Mouse (Mus musculus): ENCODE data around the gene Ift81. TPM values are rescaled to one million over a fixed set of nuclear protein-coding genes. Genes with fewer than 3 reads are reported as not detected.

The Ift81 gene
- polyA plus RNA-seq, 1 experiment from 2014 or later = 71.6 TPM

DNA sequence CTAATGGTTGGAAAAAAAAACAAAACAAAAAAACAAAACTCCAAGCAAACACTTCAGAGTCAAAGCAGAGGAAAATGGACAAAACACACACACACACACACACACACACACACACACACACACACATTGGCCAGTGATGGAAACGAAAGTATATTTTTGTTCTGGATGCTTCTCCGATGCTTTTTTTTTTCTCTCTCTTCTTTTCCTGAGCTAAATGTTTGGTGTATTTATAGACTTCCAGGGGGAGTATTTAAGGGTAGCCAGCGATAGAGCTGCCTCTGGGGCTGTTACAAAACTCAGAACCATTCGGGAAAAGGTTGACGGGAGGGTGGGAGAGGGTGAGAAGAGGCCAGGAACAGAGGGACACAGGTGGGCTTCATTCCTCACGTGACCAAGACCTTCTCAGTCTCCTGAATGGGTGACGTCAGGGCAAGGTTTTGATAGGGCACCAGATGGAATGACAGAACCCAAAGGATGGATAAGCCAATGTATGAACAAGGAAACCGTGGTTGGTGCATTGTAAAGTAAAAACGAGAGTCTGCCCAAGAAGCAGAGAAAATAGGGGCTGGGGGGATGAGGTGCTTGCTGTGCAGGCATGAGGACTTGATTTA lies 5.5 kb upstream of the Ift81 start:
- Histone ChIP-seq H3K27ac (ENCODE audit: low read length) (no peak overlapping the region), H3K9me3 (replicated peaks; ENCODE audit: control insufficient read depth, low read length, poor library complexity, severe bottlenecking) (no peaks in the 10 kb centered on the region), H3K36me3 (ENCODE audit: control insufficient read depth, insufficient read depth, low read length) (no peaks in the 10 kb centered on the region), H3K4me3 (ENCODE audit: low read depth, low read length) (no peak overlapping the region), H3K9ac (ENCODE audit: low read depth, low read length) (no peak overlapping the region), H3K4me2 (ENCODE audit: low read length) (no peak overlapping the region), H3K27me3 (ENCODE audit: control insufficient read depth, insufficient read depth, low read depth, low read length) (no peaks in the 10 kb centered on the region), H3K4me1 (ENCODE audit: control insufficient read depth, insufficient read depth, low read length) (0 out of 2 replicates have a peak, but pooled peaks cover 2% of the 10 kb centered on the region)
- ATAC-seq = no peak
- WGBS = 88% methylated on average over 9 of the region's 9 CpGs

- H3K9ac ChIP-seq (ENCODE audit: low read depth, low read length) = no peak overlapping the region
- 80% methylated on average over 5 of the region's 5 CpGs for WGBS
- H3K36me3 ChIP-seq (ENCODE audit: control insufficient read depth, insufficient read depth, low read length) = no peaks in the 10 kb centered on the region
- H3K27ac ChIP-seq (ENCODE audit: low read length) = no peak overlapping the region
- ATAC-seq = no peak
- H3K4me3 ChIP-seq (ENCODE audit: low read depth, low read length) = no peak overlapping the region
- no peaks in the 10 kb centered on the region for H3K9me3 ChIP-seq (replicated peaks; ENCODE audit: control insufficient read depth, low read length, poor library complexity, severe bottlenecking)
- H3K4me2 ChIP-seq (ENCODE audit: low read length) = no peak overlapping the region
- H3K4me1 ChIP-seq (ENCODE audit: control insufficient read depth, insufficient read depth, low read length) = peaks cover 9% of the 10 kb centered on the region
- H3K27me3 ChIP-seq (ENCODE audit: control insufficient read depth, insufficient read depth, low read depth, low read length) = no peaks in the 10 kb centered on the region
These were observed 3.4 kb upstream of the Ift81 start for GRCm38 (mm10) chr5:122617718-122618117.

- peaks cover 11% of the 10 kb centered on the region for H3K36me3 ChIP-seq (ENCODE audit: control insufficient read depth, insufficient read depth, low read length)
- no peak overlapping the region for H3K4me3 ChIP-seq (ENCODE audit: low read depth, low read length)
- 70% methylated on average over 5 of the region's 5 CpGs for WGBS
- no peaks in the 10 kb centered on the region for H3K9me3 ChIP-seq (replicated peaks; ENCODE audit: control insufficient read depth, low read length, poor library complexity, severe bottlenecking)
- no peak for ATAC-seq
- H3K27ac ChIP-seq (ENCODE audit: low read length) = no peak overlapping the region
- no peak overlapping the region for H3K4me2 ChIP-seq (ENCODE audit: low read length)
- H3K9ac ChIP-seq (ENCODE audit: low read depth, low read length) = no peak overlapping the region
- H3K27me3 ChIP-seq (ENCODE audit: control insufficient read depth, insufficient read depth, low read depth, low read length) = no peaks in the 10 kb centered on the region
- H3K4me1 ChIP-seq (ENCODE audit: control insufficient read depth, insufficient read depth, low read length) = peaks cover 12% of the 10 kb centered on the region
These were observed 2.7 kb downstream of the Ift81 start for GRCm38 (mm10) chr5:122611651-122612050.

DNA sequence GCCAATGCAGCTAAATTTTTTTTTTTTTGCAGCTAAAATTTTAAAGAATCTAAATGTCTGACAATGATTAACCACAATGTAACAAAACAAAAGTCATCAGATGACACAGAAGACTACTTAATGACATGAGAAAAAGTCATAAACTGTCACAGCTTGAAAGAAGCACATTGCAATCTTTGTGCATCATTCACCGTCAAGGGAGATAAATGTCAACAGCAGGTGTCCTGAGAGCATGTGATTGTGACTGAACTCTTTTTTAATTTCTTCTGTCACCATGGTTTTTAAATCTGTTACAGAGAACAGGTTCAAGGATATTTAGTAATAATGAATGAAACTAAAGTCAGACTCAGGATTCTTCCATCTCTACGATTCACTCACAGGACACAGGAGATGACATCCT lies 9.4 kb downstream of the Ift81 start:
- 61% methylated on average over 2 of the region's 2 CpGs for WGBS
- Histone ChIP-seq H3K4me1 (ENCODE audit: control insufficient read depth, insufficient read depth, low read length) (no peaks in the 10 kb centered on the region), H3K36me3 (ENCODE audit: control insufficient read depth, insufficient read depth, low read length) (peaks cover 27% of the 10 kb centered on the region), H3K27me3 (ENCODE audit: control insufficient read depth, insufficient read depth, low read depth, low read length) (no peaks in the 10 kb centered on the region), H3K4me3 (ENCODE audit: low read depth, low read length) (no peak overlapping the region), H3K27ac (ENCODE audit: low read length) (no peak overlapping the region), H3K9ac (ENCODE audit: low read depth, low read length) (no peak overlapping the region), H3K4me2 (ENCODE audit: low read length) (no peak overlapping the region), H3K9me3 (replicated peaks; ENCODE audit: control insufficient read depth, low read length, poor library complexity, severe bottlenecking) (no peaks in the 10 kb centered on the region)
- no peak for ATAC-seq

- Histone ChIP-seq H3K4me3 (ENCODE audit: low read depth, low read length) (no peak overlapping the region), H3K36me3 (ENCODE audit: control insufficient read depth, insufficient read depth, low read length) (peaks cover 30% of the 10 kb centered on the region), H3K9me3 (replicated peaks; ENCODE audit: control insufficient read depth, low read length, poor library complexity, severe bottlenecking) (no peaks in the 10 kb centered on the region), H3K9ac (ENCODE audit: low read depth, low read length) (no peak overlapping the region), H3K4me2 (ENCODE audit: low read length) (no peak overlapping the region), H3K27ac (ENCODE audit: low read length) (no peak overlapping the region), H3K4me1 (ENCODE audit: control insufficient read depth, insufficient read depth, low read length) (no peaks in the 10 kb centered on the region), H3K27me3 (ENCODE audit: control insufficient read depth, insufficient read depth, low read depth, low read length) (no peaks in the 10 kb centered on the region)
- WGBS = 83% methylated on average over 11 of the region's 11 CpGs
- ATAC-seq = no peak
These were observed 12.1 kb downstream of the Ift81 start for GRCm38 (mm10) chr5:122602233-122602632.

DNA sequence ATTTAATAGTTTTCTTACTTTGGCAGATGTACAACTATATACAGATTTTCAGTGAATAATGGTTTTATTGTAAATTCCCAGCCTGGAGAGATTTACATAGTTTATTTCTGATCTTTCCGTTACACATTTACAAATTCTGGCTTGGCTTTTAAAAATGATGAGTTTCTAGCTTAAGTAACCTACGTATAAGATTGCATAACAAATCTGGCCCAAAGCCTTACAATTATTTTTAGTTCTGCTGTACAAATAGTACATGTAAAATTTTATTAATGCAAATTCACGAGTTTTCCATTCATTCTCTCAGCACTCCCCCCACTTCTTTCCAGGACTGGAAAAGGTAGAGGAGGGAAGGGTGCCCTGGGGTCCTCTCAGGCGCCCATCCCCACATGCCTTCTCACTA lies 18.8 kb downstream of the Ift81 start:
- Histone ChIP-seq H3K36me3 (ENCODE audit: control insufficient read depth, insufficient read depth, low read length) (peaks cover 37% of the 10 kb centered on the region), H3K9ac (ENCODE audit: low read depth, low read length) (no peak overlapping the region), H3K4me3 (ENCODE audit: low read depth, low read length) (no peak overlapping the region), H3K27me3 (ENCODE audit: control insufficient read depth, insufficient read depth, low read depth, low read length) (no peaks in the 10 kb centered on the region), H3K9me3 (replicated peaks; ENCODE audit: control insufficient read depth, low read length, poor library complexity, severe bottlenecking) (no peaks in the 10 kb centered on the region), H3K4me1 (ENCODE audit: control insufficient read depth, insufficient read depth, low read length) (no peaks in the 10 kb centered on the region), H3K27ac (ENCODE audit: low read length) (no peak overlapping the region), H3K4me2 (ENCODE audit: low read length) (no peak overlapping the region)
- ATAC-seq = no peak
- 91% methylated on average over 4 of the region's 4 CpGs for WGBS

- H3K9me3 ChIP-seq (replicated peaks; ENCODE audit: control insufficient read depth, low read length, poor library complexity, severe bottlenecking) = no peaks in the 10 kb centered on the region
- no peak overlapping the region for H3K9ac ChIP-seq (ENCODE audit: low read depth, low read length)
- peaks cover 16% of the 10 kb centered on the region for H3K36me3 ChIP-seq (ENCODE audit: control insufficient read depth, insufficient read depth, low read length)
- no peaks in the 10 kb centered on the region for H3K4me1 ChIP-seq (ENCODE audit: control insufficient read depth, insufficient read depth, low read length)
- ATAC-seq = no peak
- no peak overlapping the region for H3K4me2 ChIP-seq (ENCODE audit: low read length)
- no peak overlapping the region for H3K4me3 ChIP-seq (ENCODE audit: low read depth, low read length)
- 84% methylated on average over 4 of the region's 4 CpGs for WGBS
- H3K27ac ChIP-seq (ENCODE audit: low read length) = no peak overlapping the region
- H3K27me3 ChIP-seq (ENCODE audit: control insufficient read depth, insufficient read depth, low read depth, low read length) = no peaks in the 10 kb centered on the region
These were observed 24.4 kb downstream of the Ift81 start for GRCm38 (mm10) chr5:122589891-122590290.

DNA sequence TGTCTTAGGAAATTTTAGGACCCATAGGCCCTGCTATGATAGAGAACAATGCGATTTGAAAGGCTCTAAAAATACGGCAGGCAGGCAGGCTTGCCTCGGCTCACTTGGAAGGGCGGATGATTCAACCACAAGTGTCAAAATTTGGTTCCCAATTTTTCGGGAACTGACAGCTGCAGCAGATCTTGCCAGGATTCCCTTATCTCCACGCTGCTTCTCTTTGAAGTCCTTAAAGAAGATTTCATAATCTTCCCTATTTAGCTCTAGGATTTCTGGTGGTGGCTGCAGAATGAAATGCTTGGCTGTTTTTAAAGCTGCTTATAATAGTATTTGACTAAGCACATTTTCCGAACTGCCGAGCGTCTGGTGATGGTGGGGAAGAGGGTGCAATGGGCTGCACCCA lies 28.8 kb downstream of the Ift81 start:
- H3K27me3 ChIP-seq (ENCODE audit: control insufficient read depth, insufficient read depth, low read depth, low read length) = no peaks in the 10 kb centered on the region
- no peak overlapping the region for H3K9ac ChIP-seq (ENCODE audit: low read depth, low read length)
- no peaks in the 10 kb centered on the region for H3K4me1 ChIP-seq (ENCODE audit: control insufficient read depth, insufficient read depth, low read length)
- H3K4me3 ChIP-seq (ENCODE audit: low read depth, low read length) = no peak overlapping the region
- no peak overlapping the region for H3K4me2 ChIP-seq (ENCODE audit: low read length)
- ATAC-seq = no peak
- H3K9me3 ChIP-seq (replicated peaks; ENCODE audit: control insufficient read depth, low read length, poor library complexity, severe bottlenecking) = no peaks in the 10 kb centered on the region; the same call in 1 of the 2 replicates
- H3K36me3 ChIP-seq (ENCODE audit: control insufficient read depth, insufficient read depth, low read length) = peaks cover 8% of the 10 kb centered on the region
- no peak overlapping the region; the same call in 1 of the 2 replicates for H3K27ac ChIP-seq (ENCODE audit: low read length)
- 72% methylated on average over 9 of the region's 9 CpGs for WGBS

DNA sequence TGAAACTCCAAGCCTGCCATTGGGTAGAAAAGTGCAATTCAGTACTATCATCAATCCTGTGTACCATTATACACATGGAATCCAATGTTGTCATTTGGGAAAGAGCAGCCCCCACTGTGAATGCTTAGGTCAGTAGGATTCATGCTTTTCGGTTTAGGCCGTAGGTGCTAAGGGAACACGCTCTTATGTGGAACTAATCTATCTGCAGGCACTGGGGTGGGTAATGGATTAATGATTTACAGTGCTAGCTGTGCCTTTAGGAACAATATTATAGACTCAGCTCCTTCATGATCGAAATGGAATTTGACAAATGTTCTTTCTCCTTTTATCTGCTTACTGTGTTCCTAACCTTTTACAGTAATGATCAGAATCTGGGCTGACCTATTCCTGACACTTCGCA lies 30.2 kb downstream of the Ift81 start:
- no peak overlapping the region for H3K9ac ChIP-seq (ENCODE audit: low read depth, low read length)
- no peak overlapping the region for H3K4me2 ChIP-seq (ENCODE audit: low read length)
- no peak overlapping the region for H3K4me3 ChIP-seq (ENCODE audit: low read depth, low read length)
- no peaks in the 10 kb centered on the region for H3K27me3 ChIP-seq (ENCODE audit: control insufficient read depth, insufficient read depth, low read depth, low read length)
- no peaks in the 10 kb centered on the region for H3K4me1 ChIP-seq (ENCODE audit: control insufficient read depth, insufficient read depth, low read length)
- no peak overlapping the region for H3K27ac ChIP-seq (ENCODE audit: low read length)
- ATAC-seq = no peak
- H3K36me3 ChIP-seq (ENCODE audit: control insufficient read depth, insufficient read depth, low read length) = peaks cover 12% of the 10 kb centered on the region
- H3K9me3 ChIP-seq (replicated peaks; ENCODE audit: control insufficient read depth, low read length, poor library complexity, severe bottlenecking) = no peaks in the 10 kb centered on the region; the same call in 1 of the 2 replicates
- WGBS = 76% methylated on average over 5 of the region's 5 CpGs
